Mouse (Mus musculus) megakaryocyte, embryonic 14.5 days (primary cell): ENCODE measurements around the gene Necab2.

Source experiments
- FLI1 ChIP-seq: IDR thresholded peaks from 2 replicates; pipeline ENCODE4 v1.6.1; 2012; ENCODE audit warnings: low read length, inconsistent platforms, mixed read lengths
- GATA1 ChIP-seq: IDR thresholded peaks from 3 replicates; pipeline ENCODE4 v1.6.1; 2012; ENCODE audit warnings: mixed read lengths, low read length, inconsistent platforms, borderline replicate concordance

DNA sequence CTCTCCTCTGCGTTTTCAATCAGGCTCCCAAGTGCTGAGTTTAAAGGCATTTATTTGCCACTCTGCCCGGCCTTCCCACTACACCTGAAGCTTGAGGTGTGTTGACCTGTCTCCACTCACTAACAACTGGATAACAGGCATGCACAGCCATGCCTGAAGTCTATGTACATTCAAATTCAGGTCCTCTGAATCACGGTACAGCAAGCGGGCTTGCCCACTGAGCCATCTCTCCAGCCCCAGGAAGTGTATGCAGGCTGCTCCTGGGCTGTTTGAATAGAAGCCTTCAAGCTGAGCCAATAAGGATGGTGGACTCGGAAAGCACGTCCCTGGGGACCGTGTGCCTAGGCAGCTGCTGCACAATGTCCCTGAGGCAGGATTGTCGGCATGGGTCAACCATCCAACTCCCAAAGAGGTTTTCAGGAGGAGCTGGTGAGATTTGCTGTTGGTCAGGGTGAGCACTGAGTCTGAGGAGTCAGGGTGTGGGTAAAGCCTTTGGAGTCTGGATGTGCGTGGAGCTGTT lies 24.9 kb upstream of the Necab2 start:
- TF ChIP-seq GATA1 (no peak), FLI1 (no peak)
